Mouse (Mus musculus) heart, embryonic 13.5 days (tissue): ENCODE results near the gene Hist1h4d. TPM values are rescaled to one million over a fixed set of nuclear protein-coding genes. Genes with fewer than 3 reads are reported as not detected.
"Not testable (repeated sequence)": the region's sequence is repeated elsewhere in the genome, so short reads cannot be mapped to it uniquely, and the experiment has no call there.

Experiments used
- ATAC-seq: fragments of 200-750 bp; cut with Nextera tagmentation; 2 replicates; pipeline ENCODE4 v1.8.0; 2017; ENCODE audit warnings: moderate TSS enrichment; ENCODE audit not compliant: insufficient number of reproducible peaks, low FRiP score, low TSS enrichment; ENCODE audit errors: extremely low read depth
- H3K27ac ChIP-seq: fragments of 300-500 bp; sonication (generic); replicated peaks from 2 replicates; pipeline ENCODE4 v1.5.1; 2015; ENCODE audit warnings: moderate library complexity, mild to moderate bottlenecking, inconsistent platforms
- H3K27me3 ChIP-seq: fragments of 300-500 bp; sonication (generic); replicated peaks from 2 replicates; pipeline ENCODE4 v1.6.1; 2015; ENCODE audit warnings: mild to moderate bottlenecking, inconsistent platforms
- H3K36me3 ChIP-seq: fragments of 300-500 bp; sonication (generic); 2 replicates; pipeline ENCODE4 v1.6.1; 2015; ENCODE audit warnings: mild to moderate bottlenecking, inconsistent platforms
- H3K4me1 ChIP-seq: fragments of 300-500 bp; sonication (generic); 2 replicates; pipeline ENCODE4 v1.6.1; 2015; ENCODE audit warnings: inconsistent platforms
- H3K4me2 ChIP-seq: fragments of 300-500 bp; sonication (generic); 2 replicates; pipeline ENCODE4 v1.6.1; 2015; ENCODE audit warnings: inconsistent platforms, mild to moderate bottlenecking, moderate library complexity
- H3K4me3 ChIP-seq: fragments of 300-500 bp; sonication (generic); 2 replicates; pipeline ENCODE4 v1.5.1; 2015; ENCODE audit warnings: moderate library complexity, mild to moderate bottlenecking, inconsistent platforms
- H3K9ac ChIP-seq: fragments of 300-500 bp; sonication (generic); 2 replicates; pipeline ENCODE4 v1.6.1; 2015; ENCODE audit warnings: inconsistent platforms, mild to moderate bottlenecking, moderate library complexity
- H3K9me3 ChIP-seq: fragments of 300-500 bp; sonication (generic); 2 replicates; pipeline ENCODE4 v1.6.1; 2016; ENCODE audit warnings: inconsistent platforms
- WGBS: fragments of 180-500 bp; shearing (Covaris S2); methylation state at CpG from one replicate; pipeline ENCODE4 v1.1.7; 2015; ENCODE audit warnings: mixed read lengths; 5-methylcytosine and 5-hydroxymethylcytosine counted together
- polyA plus RNA-seq: library from polyadenylated mRNA; unstranded; fragments of >200 nt; fragmentation: Nextera tagmentation; extraction: Ambion mirVana; gene quantifications from 2 replicates; pipeline ENCODE4 v1.2.1, GENCODE M21; 2015

Hist1h4d gene
- polyA plus RNA-seq, 1 experiment from 2014 or later = 54.8 TPM

DNA sequence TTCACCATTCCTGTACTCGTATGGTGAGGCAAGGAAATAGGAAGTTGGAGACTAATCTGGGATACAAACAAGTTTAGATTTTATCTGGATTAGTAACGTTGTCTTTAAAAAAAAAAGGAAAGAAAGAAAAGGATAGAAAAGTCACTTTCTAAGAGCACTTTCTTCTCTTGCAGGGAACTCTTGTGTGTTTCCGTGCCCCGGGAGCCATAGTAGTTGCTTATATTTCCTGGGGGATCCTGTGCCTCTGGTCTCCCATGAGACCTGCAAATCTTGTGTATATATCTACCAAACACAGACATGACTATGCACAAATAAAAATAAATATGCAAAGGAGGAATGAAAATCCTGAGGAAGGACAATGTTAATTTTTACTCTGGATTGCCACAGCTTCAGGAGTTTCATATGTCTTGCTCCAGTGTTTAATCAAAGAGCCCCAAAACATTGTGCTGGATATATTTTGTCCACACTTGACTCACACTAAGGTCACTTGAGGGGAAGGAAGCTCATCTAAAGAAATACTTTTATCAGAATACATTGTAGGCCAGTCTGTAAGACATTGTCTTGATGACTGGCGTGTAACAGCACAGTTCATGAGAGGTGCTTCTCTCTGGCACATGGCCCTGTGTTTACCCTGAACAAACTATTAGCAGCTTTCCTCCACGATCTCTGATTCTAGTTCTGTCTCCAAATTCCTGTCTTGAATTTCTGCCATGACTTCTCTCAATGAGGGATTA, 4.3 kb upstream of the Hist1h4d start:
- Histone ChIP-seq H3K4me1 (peaks cover 42% of the 10 kb centered on the region), H3K27me3 (no peaks in the 10 kb centered on the region), H3K9me3 (no peaks in the 10 kb centered on the region), H3K4me2 (peak overlapping the region; percentile 80), H3K27ac (peak overlapping the region; percentile 73), H3K9ac (peak overlapping the region; percentile 87), H3K4me3 (peak overlapping the region; percentile 57), H3K36me3 (no peaks in the 10 kb centered on the region)
- no peak for ATAC-seq
- 60% methylated on average over 6 of the region's 6 CpGs for WGBS

DNA sequence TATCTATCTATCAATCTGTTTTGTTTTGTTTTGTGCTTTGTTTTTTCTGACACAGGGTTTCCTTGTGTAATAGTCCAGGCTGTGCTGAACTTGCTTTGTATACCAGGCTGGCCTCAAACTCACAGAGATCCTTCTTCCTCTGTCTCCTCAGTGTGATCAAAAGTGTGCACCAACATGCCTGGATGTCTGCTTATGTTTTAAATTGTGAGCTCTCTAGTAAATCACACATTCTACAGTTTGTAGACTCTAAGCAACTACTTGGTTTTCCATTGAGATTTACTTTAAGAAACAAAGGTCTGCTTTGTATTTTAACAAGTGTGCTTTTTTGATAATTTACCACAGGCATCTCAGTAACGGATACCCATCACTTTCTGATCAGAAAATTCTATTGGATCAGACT, 3.6 kb upstream of the Hist1h4d start:
- Histone ChIP-seq H3K27me3 (no peaks in the 10 kb centered on the region), H3K9ac (no peak overlapping the region), H3K27ac (no peak overlapping the region), H3K4me3 (no peak overlapping the region), H3K9me3 (no peaks in the 10 kb centered on the region), H3K4me2 (no peak overlapping the region), H3K4me1 (peaks cover 42% of the 10 kb centered on the region), H3K36me3 (no peaks in the 10 kb centered on the region)
- 98% methylated on average over 1 of the region's 1 CpGs for WGBS
- no peak for ATAC-seq

DNA sequence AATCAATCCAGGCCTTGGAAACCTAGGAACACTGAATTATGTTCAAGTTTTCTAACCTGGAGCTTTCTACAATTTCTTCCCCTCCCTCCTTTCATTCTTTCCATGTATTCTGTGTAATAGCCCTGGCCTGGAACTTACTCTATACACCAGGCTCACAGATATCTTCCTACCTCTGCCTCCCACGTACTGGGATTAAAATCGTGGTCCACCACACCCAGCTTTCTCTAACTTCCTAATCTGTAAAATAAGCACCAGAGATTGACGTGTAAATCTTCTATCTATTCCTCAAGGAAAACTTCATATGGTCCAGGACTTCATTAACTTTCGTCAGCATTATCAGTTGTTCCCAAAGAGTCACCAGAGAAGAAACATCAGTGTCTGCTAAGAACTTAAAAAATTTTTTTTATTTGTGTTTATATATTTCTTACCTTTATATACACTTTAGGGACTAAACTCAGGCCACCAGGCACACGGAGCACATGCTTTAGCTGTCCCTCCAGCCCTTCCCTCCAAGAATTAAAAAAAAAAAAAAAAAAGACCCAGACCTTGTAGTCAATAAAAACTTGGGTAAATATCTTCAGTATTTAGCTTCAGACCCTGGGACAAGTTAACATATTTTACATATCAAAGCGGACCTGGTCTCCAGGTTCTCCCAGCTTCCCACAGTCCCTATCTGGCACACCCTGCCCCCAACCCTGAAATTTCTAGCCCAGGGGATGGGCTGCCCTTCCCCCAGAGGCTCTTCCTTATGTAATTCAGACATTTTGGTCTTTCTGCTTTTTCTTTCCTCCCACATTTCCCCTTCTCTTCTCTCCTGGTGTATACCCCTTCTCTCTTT, 1.0 kb downstream of the Hist1h4d start:
- H3K4me1 ChIP-seq = peaks cover 42% of the 10 kb centered on the region
- ATAC-seq = no peak
- H3K9me3 ChIP-seq = no peaks in the 10 kb centered on the region
- peak overlapping the region; percentile 89 for H3K9ac ChIP-seq
- H3K36me3 ChIP-seq = no peaks in the 10 kb centered on the region
- WGBS = 15% methylated on average over 6 of the region's 6 CpGs
- H3K27ac ChIP-seq = peak overlapping the region; percentile 86
- peak overlapping the region; percentile 94 for H3K4me2 ChIP-seq
- peak overlapping the region; percentile 62 for H3K4me3 ChIP-seq
- no peaks in the 10 kb centered on the region for H3K27me3 ChIP-seq

DNA sequence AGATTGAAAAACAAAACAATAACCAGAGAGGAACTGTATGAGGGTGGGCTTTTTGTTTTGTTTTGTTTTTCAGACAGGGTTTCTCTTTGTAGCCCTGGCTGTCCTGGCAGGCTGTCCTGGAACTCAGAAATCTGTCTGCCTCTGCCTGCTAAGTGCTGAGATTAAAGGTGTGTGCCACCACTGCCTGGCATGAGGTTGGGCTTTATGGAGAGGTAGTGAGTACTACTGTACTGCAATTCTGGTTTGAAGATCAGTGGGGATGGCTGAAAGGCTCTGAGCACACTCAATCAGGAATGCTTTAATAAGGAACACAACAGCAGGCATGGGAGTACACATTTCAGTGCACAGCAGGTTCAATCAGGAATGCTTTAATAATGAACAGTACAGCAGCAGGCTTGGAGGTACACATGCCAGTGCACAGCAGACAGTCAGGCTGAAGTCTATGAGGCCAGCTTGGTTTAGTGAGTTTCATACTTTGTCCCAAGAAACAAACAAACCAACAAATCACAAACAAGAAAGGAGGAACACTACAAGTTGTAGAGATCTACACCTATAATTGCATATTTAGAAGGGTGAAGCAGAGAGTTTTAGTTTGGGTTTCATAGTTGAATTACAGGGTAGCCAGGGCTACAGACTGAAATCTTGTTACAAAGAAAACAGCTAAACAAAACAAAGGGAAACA, 2.1 kb downstream of the Hist1h4d start:
- H3K9ac ChIP-seq = no peak overlapping the region

DNA sequence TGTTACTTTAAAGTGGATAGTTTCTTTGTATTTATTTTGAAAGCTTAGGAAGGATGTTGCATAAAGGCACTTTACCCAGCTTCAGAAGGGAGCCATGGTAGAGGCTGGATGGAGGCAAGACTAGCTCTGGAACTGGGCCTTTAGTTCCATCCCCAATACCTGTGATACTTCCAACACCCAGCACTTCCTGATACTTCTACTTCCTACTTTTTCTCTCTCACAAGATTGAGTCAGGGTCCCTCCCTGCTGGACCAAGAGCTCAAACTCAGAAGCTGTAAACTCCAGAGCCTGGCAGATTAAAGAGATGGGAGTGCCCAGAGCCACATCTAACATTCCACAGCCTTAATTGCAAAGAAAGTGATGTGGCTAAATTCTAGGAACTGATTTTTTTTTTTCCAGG, 2.9 kb downstream of the Hist1h4d start:
- no peak for ATAC-seq
- H3K4me2 ChIP-seq = peak overlapping the region; percentile 80
- no peaks in the 10 kb centered on the region for H3K27me3 ChIP-seq
- H3K9ac ChIP-seq = peak overlapping the region; percentile 90
- no peaks in the 10 kb centered on the region for H3K36me3 ChIP-seq
- H3K4me1 ChIP-seq = peaks cover 42% of the 10 kb centered on the region
- no peaks in the 10 kb centered on the region for H3K9me3 ChIP-seq
- H3K4me3 ChIP-seq = peak overlapping the region; percentile 52
- H3K27ac ChIP-seq = peak overlapping the region; percentile 95

More for the DNA sequence above, 2.1 kb downstream of the Hist1h4d start:
- Histone ChIP-seq H3K36me3 (no peaks in the 10 kb centered on the region), H3K4me1 (peaks cover 42% of the 10 kb centered on the region), H3K27me3 (no peaks in the 10 kb centered on the region), H3K4me2 (peak overlapping the region; percentile 94; the same call in 1 of the 2 replicates), H3K4me3 (no peak overlapping the region), H3K9me3 (no peaks in the 10 kb centered on the region), H3K27ac (peak overlapping the region; percentile 86)
- ATAC-seq = no peak

DNA sequence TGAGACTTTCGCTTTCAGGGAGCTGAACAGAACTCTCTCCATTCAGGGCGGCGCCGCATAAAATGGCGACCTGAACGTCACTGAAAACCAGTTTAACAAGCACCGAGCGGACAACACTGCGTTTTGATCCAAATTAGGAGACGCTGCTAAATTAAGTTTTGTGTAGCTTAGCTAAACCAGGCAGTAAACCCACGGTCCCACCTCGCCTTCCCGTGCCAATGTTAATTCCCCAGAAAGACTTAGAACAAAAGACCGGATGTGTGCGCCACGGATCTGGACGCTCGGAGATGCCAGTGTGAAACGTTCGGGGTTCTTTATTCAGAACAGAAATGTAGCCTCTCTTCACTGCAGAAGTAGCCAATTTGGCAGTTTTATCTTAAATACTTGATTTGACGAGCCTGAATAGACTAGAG, 3.6 kb downstream of the Hist1h4d start:
- Histone ChIP-seq H3K36me3 (no peaks in the 10 kb centered on the region), H3K4me2 (peak overlapping the region; percentile 80), H3K4me3 (peak overlapping the region; percentile 52), H3K27me3 (no peaks in the 10 kb centered on the region), H3K9ac (peak overlapping the region; percentile 90), H3K27ac (peak overlapping the region; percentile 95), H3K4me1 (peaks cover 42% of the 10 kb centered on the region), H3K9me3 (no peaks in the 10 kb centered on the region)
- no peak for ATAC-seq
- under 1% methylated on average over 21 of the region's 21 CpGs for WGBS

DNA sequence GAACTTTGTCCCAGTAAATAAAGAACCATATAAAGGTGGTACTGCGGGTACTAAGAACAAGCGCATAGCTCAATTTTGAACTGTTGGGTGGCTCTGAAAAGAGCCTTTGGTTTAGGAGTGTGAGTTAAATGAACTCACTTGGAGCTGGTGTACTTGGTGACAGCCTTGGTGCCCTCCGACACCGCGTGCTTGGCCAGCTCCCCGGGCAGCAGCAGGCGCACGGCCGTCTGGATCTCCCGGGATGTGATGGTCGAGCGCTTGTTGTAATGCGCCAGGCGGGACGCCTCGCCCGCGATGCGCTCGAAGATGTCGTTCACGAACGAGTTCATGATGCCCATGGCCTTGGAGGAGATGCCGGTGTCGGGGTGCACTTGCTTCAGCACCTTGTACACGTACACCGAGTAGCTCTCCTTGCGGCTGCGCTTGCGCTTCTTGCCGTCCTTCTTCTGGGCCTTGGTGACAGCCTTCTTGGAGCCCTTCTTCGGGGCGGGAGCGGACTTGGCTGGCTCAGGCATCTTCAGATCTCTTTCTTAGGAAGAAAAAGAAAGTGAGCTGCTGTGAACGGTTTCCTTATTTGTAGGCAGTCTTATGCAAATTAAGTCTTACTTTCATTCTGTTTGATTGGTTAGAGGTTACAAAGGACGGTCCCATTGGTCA, 4.2 kb downstream of the Hist1h4d start:
- peak overlapping the region; percentile 90 for H3K9ac ChIP-seq
- H3K4me2 ChIP-seq = peak overlapping the region; percentile 80
- H3K27me3 ChIP-seq, H3K9me3 ChIP-seq, H3K36me3 ChIP-seq: not testable (repeated sequence)
- peak overlapping the region; percentile 52 for H3K4me3 ChIP-seq
- peak; percentile 79 for ATAC-seq
- H3K27ac ChIP-seq = peak overlapping the region; percentile 95
- 0% methylated on average over 27 of the region's 36 CpGs for WGBS
- H3K4me1 ChIP-seq = peaks cover 42% of the 10 kb centered on the region

DNA sequence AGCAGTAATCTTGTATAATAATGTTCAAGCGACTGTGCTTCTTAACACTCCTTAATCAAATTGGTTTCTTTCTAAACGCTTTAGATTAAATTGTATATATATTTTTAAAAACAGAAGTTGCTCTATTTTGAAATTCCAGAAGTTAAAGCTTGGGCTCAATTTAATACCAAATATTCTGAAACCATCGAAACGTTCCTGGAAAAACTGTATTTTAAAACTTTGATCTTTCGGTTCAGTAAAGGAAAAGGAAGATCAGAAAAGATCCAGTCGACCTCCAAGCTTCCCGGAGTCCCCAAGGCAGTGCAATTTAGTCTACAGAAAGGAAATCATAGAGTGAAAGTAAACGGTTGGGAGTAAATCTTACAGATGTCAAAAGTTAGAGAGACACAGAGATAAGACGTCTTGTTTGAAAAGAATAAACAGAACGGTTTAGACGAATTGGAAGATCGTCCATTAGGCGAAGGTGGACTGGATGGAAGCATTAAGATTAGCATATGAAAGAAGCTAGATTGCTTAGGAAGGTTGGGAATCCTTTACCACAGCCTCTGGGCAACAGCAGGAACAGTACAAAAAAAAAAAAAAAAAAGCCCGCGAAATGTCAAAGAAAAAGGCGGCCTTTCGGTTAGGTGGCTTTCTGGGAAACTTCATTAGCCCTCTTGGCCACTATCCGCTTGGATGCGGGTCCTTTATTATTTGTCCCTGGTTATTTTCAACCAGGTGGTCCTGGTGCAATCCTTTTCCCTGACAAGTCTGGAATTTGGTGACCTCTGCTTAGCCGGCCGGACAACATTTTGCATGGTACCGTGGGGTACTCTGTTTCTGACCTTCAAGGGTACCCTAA, 4.9 kb downstream of the Hist1h4d start:
- 2% methylated on average over 22 of the region's 22 CpGs for WGBS
- no peaks in the 10 kb centered on the region for H3K9me3 ChIP-seq
- no peaks in the 10 kb centered on the region for H3K36me3 ChIP-seq
- peak overlapping the region; percentile 80 for H3K4me2 ChIP-seq
- H3K27me3 ChIP-seq = no peaks in the 10 kb centered on the region
- H3K27ac ChIP-seq = peak overlapping the region; percentile 95
- ATAC-seq = no peak
- H3K4me3 ChIP-seq = peak overlapping the region; percentile 52
- peak overlapping the region; percentile 84 for H3K9ac ChIP-seq
- peaks cover 37% of the 10 kb centered on the region for H3K4me1 ChIP-seq

DNA sequence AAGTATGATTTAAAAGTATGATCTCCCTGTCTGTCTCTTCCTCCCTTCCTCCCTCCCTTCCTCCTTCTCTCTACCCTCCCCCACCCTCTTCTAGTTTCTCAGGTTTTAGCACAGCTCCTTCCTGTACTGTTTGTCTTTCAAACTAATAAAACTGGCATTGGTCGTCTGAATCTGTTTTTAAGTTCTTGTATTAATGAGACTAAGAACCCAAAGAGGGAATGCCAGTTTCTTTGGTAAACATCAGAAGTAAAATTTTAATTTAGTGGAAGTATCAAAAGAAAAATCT, 5.5 kb downstream of the Hist1h4d start:
- no peaks in the 10 kb centered on the region for H3K27me3 ChIP-seq
- ATAC-seq = no peak
- WGBS = 5% methylated on average over 1 of the region's 1 CpGs
- H3K4me1 ChIP-seq = peaks cover 33% of the 10 kb centered on the region
- peak overlapping the region; percentile 94 for H3K27ac ChIP-seq
- peak overlapping the region; percentile 80 for H3K4me2 ChIP-seq
- no peaks in the 10 kb centered on the region for H3K9me3 ChIP-seq
- peak overlapping the region; percentile 52 for H3K4me3 ChIP-seq
- no peaks in the 10 kb centered on the region for H3K36me3 ChIP-seq
- H3K9ac ChIP-seq = peak overlapping the region; percentile 84

DNA sequence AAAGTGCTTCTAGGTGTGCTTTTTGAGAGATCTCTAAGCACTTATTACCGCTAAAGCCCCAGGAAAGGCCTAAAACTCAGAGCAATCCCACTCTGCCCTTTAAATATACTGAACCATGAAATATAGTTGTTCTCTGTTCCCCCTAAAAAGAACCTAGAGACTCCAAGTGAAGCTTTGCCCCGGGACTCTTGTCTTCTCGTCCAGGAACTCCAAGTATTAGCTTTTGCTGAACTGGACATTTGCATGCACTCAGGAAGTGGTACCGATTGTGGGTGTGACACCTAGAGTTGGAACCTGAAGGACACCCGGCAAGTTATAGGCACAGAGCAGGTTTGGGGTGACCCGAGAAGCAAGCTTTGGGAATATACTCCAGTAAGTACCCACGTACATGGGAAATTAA, 9.8 kb downstream of the Hist1h4d start:
- Histone ChIP-seq H3K4me2 (no peak overlapping the region), H3K9ac (no peak overlapping the region), H3K36me3 (no peaks in the 10 kb centered on the region), H3K27ac (no peak overlapping the region), H3K4me3 (no peak overlapping the region), H3K4me1 (peaks cover 21% of the 10 kb centered on the region), H3K9me3 (no peaks in the 10 kb centered on the region), H3K27me3 (no peaks in the 10 kb centered on the region)
- 88% methylated on average over 7 of the region's 7 CpGs for WGBS
- no peak for ATAC-seq
